Mouse (Mus musculus) kidney, embryonic 15.5 days (tissue): ENCODE data around the gene Mgat2. TPM values are rescaled to one million over a fixed set of nuclear protein-coding genes. Genes with fewer than 3 reads are reported as not detected.

ENCODE experiments used
- ATAC-seq: fragments of 200-750 bp; cut with Nextera tagmentation; replicated peaks from 2 replicates; pipeline ENCODE4 v1.8.0; 2017; ENCODE audit warnings: moderate TSS enrichment; ENCODE audit not compliant: low FRiP score
- H3K27ac ChIP-seq: fragments of 300-500 bp; sonication (generic); 2 replicates; pipeline ENCODE4 v1.5.1; 2015; ENCODE audit warnings: mild to moderate bottlenecking, inconsistent platforms
- H3K27me3 ChIP-seq: fragments of 300-500 bp; sonication (generic); 2 replicates; pipeline ENCODE4 v1.6.1; 2015; ENCODE audit warnings: inconsistent platforms
- H3K36me3 ChIP-seq: fragments of 300-500 bp; sonication (generic); 2 replicates; pipeline ENCODE4 v1.6.1; 2015; ENCODE audit warnings: inconsistent platforms
- H3K4me1 ChIP-seq: fragments of 300-500 bp; sonication (generic); 2 replicates; pipeline ENCODE4 v1.6.1; 2015; ENCODE audit warnings: inconsistent platforms
- H3K4me2 ChIP-seq: fragments of 300-500 bp; sonication (generic); 2 replicates; pipeline ENCODE4 v1.6.1; 2015; ENCODE audit warnings: moderate library complexity, mild to moderate bottlenecking, inconsistent platforms
- H3K4me3 ChIP-seq: fragments of 300-500 bp; sonication (generic); replicated peaks from 2 replicates; pipeline ENCODE4 v1.5.1; 2015; ENCODE audit warnings: mild to moderate bottlenecking, inconsistent platforms
- H3K9ac ChIP-seq: fragments of 300-500 bp; sonication (generic); 2 replicates; pipeline ENCODE4 v1.6.1; 2015; ENCODE audit warnings: mild to moderate bottlenecking, inconsistent platforms
- H3K9me3 ChIP-seq: fragments of 300-500 bp; sonication (generic); replicated peaks from 2 replicates; pipeline ENCODE4 v1.6.1; 2016; ENCODE audit warnings: inconsistent platforms
- WGBS: fragments of 180-500 bp; shearing (Covaris S2); methylation state at CpG from one replicate; pipeline ENCODE4 v1.1.7; 2015; ENCODE audit warnings: mixed read lengths; 5-methylcytosine and 5-hydroxymethylcytosine counted together
- polyA plus RNA-seq: library from polyadenylated mRNA; unstranded; fragments of >200 nt; fragmentation: Nextera tagmentation; extraction: Ambion mirVana; gene quantifications from 2 replicates; pipeline ENCODE4 v1.2.1, GENCODE M21; 2015

Mgat2 gene
- polyA plus RNA-seq, 1 experiment from 2014 or later, result 52.6 TPM

DNA sequence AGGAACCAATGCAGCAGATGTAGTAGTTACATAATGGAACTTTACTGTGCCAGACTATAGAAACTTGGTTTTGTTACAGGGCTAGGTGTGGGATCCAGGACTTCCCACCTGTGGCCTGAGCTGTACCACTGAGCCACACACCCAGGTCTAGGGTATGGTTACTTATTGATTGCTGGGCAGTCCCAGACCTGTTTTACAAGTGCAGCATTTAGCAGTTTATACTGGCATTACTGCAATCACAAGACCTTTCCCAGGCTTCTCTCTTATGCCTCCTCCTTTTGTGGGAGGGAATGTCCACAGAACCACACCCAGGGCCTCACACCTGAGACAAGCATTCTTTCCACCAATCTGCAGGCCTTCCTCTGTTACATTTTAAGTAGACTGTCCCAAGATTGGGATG is 15.0 kb downstream of the Mgat2 start:
- H3K9me3 ChIP-seq, result no peaks in the 10 kb centered on the region
- H3K9ac ChIP-seq, result 0 out of 2 replicates have a peak overlapping the region, but pooled peaks have one; percentile 1
- no peak for ATAC-seq
- peaks cover 22% of the 10 kb centered on the region for H3K4me1 ChIP-seq
- no peaks in the 10 kb centered on the region for H3K27me3 ChIP-seq
- H3K27ac ChIP-seq, result no peak overlapping the region
- no peak overlapping the region; the same call in none of the 2 replicates for H3K4me3 ChIP-seq
- peak overlapping the region; percentile 92; the same call in 1 of the 2 replicates for H3K4me2 ChIP-seq
- peaks cover 41% of the 10 kb centered on the region for H3K36me3 ChIP-seq

- Histone ChIP-seq H3K36me3 (peaks cover 75% of the 10 kb centered on the region), H3K4me2 (no peak within 1 kb of the TSS), H3K4me3 (no peak within 1 kb of the TSS), H3K27me3 (no peaks in the 10 kb centered on the region), H3K9ac (no peak within 1 kb of the TSS), H3K4me1 (peaks cover under 1% of the 10 kb centered on the region; the same call in 1 of the 2 replicates), H3K9me3 (no peaks in the 10 kb centered on the region), H3K27ac (no peak within 1 kb of the TSS)
- 87% methylated on average over 16 of the region's 16 CpGs for WGBS
- ATAC-seq, result no peak
These were observed 20.3 kb downstream of the Mgat2 start, which contains the start of gene Gm49384 for GRCm38 (mm10) chr12:69204052-69204833. TSS of gene Gm49384 (minus strand) at chr12:69204267.

GRCm38 (mm10) chr12:69207396-69207795 is 23.4 kb downstream of the Mgat2 start:
- Histone ChIP-seq H3K27ac (no peak overlapping the region), H3K36me3 (peaks cover 79% of the 10 kb centered on the region), H3K4me1 (no peaks in the 10 kb centered on the region), H3K4me2 (no peak overlapping the region), H3K27me3 (no peaks in the 10 kb centered on the region), H3K9ac (no peak overlapping the region), H3K4me3 (no peak overlapping the region), H3K9me3 (no peaks in the 10 kb centered on the region)
- 97% methylated on average over 8 of the region's 8 CpGs for WGBS
- ATAC-seq, result no peak

- H3K9me3 ChIP-seq, result no peaks in the 10 kb centered on the region
- no peaks in the 10 kb centered on the region for H3K27me3 ChIP-seq
- H3K4me2 ChIP-seq, result no peak overlapping the region
- no peak overlapping the region for H3K9ac ChIP-seq
- H3K36me3 ChIP-seq, result peaks cover 79% of the 10 kb centered on the region
- no peak for ATAC-seq
- 91% methylated on average over 7 of the region's 7 CpGs for WGBS
- no peak overlapping the region for H3K27ac ChIP-seq
- H3K4me1 ChIP-seq, result no peaks in the 10 kb centered on the region
- no peak overlapping the region for H3K4me3 ChIP-seq
These were observed 24.0 kb downstream of the Mgat2 start for GRCm38 (mm10) chr12:69207926-69208325.

DNA sequence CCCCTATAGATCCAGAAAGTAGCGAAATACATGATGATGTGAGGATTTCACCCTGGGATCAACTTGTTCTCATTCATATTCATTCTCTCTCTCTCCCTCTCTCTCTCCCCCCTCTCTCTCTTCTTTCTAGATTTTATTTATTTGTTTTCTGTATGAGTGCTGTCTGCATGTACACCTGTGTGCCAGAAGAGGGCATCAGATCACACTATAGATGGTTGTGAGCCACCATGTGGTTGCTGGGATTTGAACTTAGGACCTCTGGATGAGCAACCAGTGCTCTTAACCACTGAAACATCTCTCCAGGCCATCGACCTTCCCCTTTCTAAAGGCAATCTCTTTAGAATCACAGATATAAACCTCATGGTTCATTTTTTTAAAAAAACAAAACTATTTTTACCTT is 24.6 kb downstream of the Mgat2 start:
- Histone ChIP-seq H3K27ac (no peak overlapping the region), H3K27me3 (no peaks in the 10 kb centered on the region), H3K4me1 (no peaks in the 10 kb centered on the region), H3K9ac (no peak overlapping the region), H3K9me3 (no peaks in the 10 kb centered on the region), H3K36me3 (peaks cover 79% of the 10 kb centered on the region), H3K4me2 (no peak overlapping the region), H3K4me3 (no peak overlapping the region)
- ATAC-seq, result no peak
- 90% methylated on average over 2 of the region's 2 CpGs for WGBS

- WGBS, result 88% methylated on average over 18 of the region's 18 CpGs
- H3K9me3 ChIP-seq, result no peaks in the 10 kb centered on the region
- peak; percentile 60 for ATAC-seq
These were observed 26.4 kb downstream of the Mgat2 start for GRCm38 (mm10) chr12:69210056-69210979.

GRCm38 (mm10) chr12:69211057-69211456 is 27.1 kb downstream of the Mgat2 start:
- Histone ChIP-seq H3K27me3 (no peaks in the 10 kb centered on the region), H3K4me3 (no peak overlapping the region), H3K27ac (no peak overlapping the region), H3K36me3 (peaks cover 90% of the 10 kb centered on the region), H3K9ac (no peak overlapping the region), H3K4me1 (no peaks in the 10 kb centered on the region), H3K4me2 (no peak overlapping the region), H3K9me3 (no peaks in the 10 kb centered on the region)
- WGBS, result 81% methylated on average over 5 of the region's 5 CpGs
- ATAC-seq, result no peak

More at GRCm38 (mm10) chr12:69210056-69210979, 26.4 kb downstream of the Mgat2 start:
- no peak overlapping the region for H3K9ac ChIP-seq
- no peaks in the 10 kb centered on the region for H3K4me1 ChIP-seq
- H3K36me3 ChIP-seq, result peaks cover 87% of the 10 kb centered on the region
- no peaks in the 10 kb centered on the region for H3K27me3 ChIP-seq
- H3K4me3 ChIP-seq, result no peak overlapping the region
- no peak overlapping the region for H3K27ac ChIP-seq
- H3K4me2 ChIP-seq, result no peak overlapping the region

GRCm38 (mm10) chr12:69213186-69213777 is 29.3 kb downstream of the Mgat2 start:
- Histone ChIP-seq H3K4me2 (no peak overlapping the region), H3K4me1 (no peaks in the 10 kb centered on the region), H3K9me3 (no peaks in the 10 kb centered on the region), H3K27me3 (no peaks in the 10 kb centered on the region), H3K4me3 (no peak overlapping the region), H3K9ac (no peak overlapping the region), H3K36me3 (peaks cover 93% of the 10 kb centered on the region), H3K27ac (no peak overlapping the region)
- WGBS, result 95% methylated on average over 13 of the region's 13 CpGs
- ATAC-seq, result no peak

- Histone ChIP-seq H3K9me3 (no peaks in the 10 kb centered on the region), H3K4me1 (no peaks in the 10 kb centered on the region), H3K4me3 (no peak overlapping the region), H3K27ac (no peak overlapping the region), H3K4me2 (no peak overlapping the region), H3K27me3 (no peaks in the 10 kb centered on the region), H3K36me3 (peaks cover 95% of the 10 kb centered on the region), H3K9ac (no peak overlapping the region)
- 93% methylated on average over 7 of the region's 7 CpGs for WGBS
- no peak for ATAC-seq
These were observed 30.4 kb downstream of the Mgat2 start for GRCm38 (mm10) chr12:69214393-69214792.

DNA sequence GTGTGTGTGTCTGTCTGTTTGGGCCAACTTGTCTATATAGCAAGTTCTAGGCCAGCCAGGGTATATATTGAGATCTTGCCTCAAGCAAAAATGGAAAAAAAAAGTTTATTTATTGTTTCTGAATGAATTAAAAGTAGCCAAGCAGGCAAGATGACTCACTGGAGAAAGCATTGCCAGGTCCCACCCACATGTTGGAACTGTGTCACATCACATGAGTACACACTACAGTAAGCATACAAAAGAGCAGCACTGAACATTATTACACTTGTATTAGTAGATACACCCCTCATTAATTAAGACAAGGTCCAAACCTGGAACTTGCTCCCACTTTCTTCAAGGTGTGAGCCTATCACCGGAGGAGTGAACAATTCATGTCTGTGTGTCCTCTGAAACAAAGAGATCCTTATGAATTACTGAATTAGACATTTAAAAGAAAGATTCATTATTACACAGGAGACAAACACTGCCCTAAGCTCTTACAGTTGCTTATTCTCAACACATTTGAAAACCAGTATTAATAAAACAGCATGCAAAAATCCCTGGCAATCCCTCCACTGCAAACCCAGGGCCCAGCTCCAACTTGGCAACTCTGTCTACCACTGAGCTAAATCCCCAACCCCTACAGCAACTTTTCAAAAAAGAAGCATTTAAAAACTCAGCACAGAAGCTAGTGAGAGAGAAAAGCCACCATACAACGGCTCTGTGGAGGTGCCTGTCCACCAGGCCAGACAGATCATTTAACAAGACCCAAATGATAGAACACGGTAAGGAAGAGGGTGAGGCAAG is 31.2 kb downstream of the Mgat2 start:
- no peak overlapping the region for H3K4me3 ChIP-seq
- H3K9ac ChIP-seq, result no peak overlapping the region
- ATAC-seq, result no peak
- peaks cover 95% of the 10 kb centered on the region for H3K36me3 ChIP-seq
- WGBS, result 92% methylated on average over 3 of the region's 3 CpGs
- H3K4me1 ChIP-seq, result no peaks in the 10 kb centered on the region
- H3K4me2 ChIP-seq, result no peak overlapping the region
- H3K9me3 ChIP-seq, result no peaks in the 10 kb centered on the region
- no peak overlapping the region for H3K27ac ChIP-seq
- H3K27me3 ChIP-seq, result no peaks in the 10 kb centered on the region

GRCm38 (mm10) chr12:69216587-69216986 is 32.6 kb downstream of the Mgat2 start:
- ATAC-seq, result no peak
- no peak overlapping the region for H3K4me3 ChIP-seq
- H3K9ac ChIP-seq, result no peak overlapping the region
- H3K4me1 ChIP-seq, result peaks cover 7% of the 10 kb centered on the region; the same call in 1 of the 2 replicates
- H3K36me3 ChIP-seq, result peaks cover 97% of the 10 kb centered on the region
- H3K4me2 ChIP-seq, result no peak overlapping the region
- H3K9me3 ChIP-seq, result no peaks in the 10 kb centered on the region
- 93% methylated on average over 7 of the region's 7 CpGs for WGBS
- H3K27ac ChIP-seq, result no peak overlapping the region
- no peaks in the 10 kb centered on the region for H3K27me3 ChIP-seq
